Mouse (Mus musculus) erythroid progenitor cell, adult 5-6 weeks (primary cell): ENCODE results near the gene Lef1. TPM values are rescaled to one million over a fixed set of nuclear protein-coding genes. Genes with fewer than 3 reads are reported as not detected.

Source experiments
- ATAC-seq: replicated peaks from 2 replicates; pipeline ENCODE4 v1.8.0; 2016; ENCODE audit warnings: moderate number of reproducible peaks, mild to moderate bottlenecking, moderate TSS enrichment, inconsistent platforms; ENCODE audit not compliant: poor library complexity, low FRiP score, severe bottlenecking
- total RNA-seq, 2 experiments: library from RNA; stranded (forward) in 1 of 2; stranded (reverse) in 1 of 2; fragments of 150-400 nt in 1 of 2; fragments of 186-747, 209-891 nt in 1 of 2; gene quantifications; 2 replicates each; pipeline versions ENCODE4 v1.2.3 to v1.2.4; 2015 to 2017; ENCODE audit warnings: low replicate concordance in 2 of 2

Gene Lef1
- total RNA-seq, 2 experiments from 2014 or later = 9.2 to 14.1 TPM

GRCm38 (mm10) chr3:131137119-131137781 lies 27.0 kb downstream of the Lef1 start:
- no peak for ATAC-seq

DNA sequence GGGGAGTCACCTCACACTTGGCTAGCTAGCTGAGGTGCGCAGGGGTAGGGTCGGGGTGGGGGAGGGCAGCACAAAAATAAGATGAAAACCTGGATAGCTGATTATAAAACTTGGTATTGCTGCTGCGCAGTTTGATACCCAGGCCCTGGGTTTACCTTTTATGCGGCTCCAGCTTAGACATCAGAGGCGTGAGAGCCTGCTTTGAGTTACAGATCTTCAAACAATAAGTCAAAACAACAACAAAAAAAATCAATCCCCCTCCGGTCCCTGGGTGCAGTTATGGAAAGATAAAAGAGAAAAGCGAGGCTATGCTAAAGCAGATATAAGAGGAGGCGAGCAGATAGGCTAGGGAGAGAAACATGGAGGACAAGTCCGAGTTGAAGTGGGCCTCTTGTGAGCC lies 28.0 kb downstream of the Lef1 start:
- ATAC-seq = no peak

DNA sequence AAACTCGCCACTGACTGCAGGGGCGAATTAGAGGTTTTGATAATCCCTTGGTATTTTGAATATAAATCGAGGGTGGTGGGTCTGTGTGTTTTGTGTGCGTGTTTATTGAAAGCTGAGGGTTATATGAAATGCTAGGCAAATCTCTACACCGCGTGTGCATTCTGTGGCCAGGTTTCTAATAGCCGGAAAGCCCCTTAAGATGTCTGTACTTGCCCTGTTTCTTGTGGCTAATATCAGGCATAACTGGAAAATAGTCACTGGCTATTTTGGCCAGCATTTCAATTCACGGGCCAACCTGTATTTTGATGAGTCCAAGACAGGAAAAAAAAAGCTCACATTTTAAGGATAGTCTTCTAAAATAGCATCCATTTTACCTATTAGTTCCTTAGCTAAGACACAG lies 28.5 kb downstream of the Lef1 start:
- ATAC-seq = no peak

GRCm38 (mm10) chr3:131139345-131140090 lies 29.2 kb downstream of the Lef1 start:
- ATAC-seq = no peak

DNA sequence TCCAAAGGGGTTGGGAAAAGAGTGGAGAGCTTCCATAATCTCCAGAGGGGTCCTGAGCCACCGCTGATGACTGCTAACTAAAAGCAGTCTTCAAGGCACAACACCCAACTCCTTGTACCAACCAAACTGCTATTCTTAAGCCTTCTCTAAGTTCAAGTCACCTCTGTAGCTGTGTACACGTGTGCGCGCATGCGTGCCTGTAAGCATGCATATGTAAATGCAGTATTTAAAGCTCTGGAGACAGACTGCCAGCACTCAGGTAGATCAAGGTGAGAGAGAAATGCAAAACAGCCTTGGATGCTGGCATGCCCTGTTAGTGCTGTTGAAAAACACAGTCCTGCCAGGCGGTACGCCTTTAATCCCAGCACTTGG lies 29.8 kb downstream of the Lef1 start:
- no peak for ATAC-seq

- ATAC-seq = no peak
Measured at GRCm38 (mm10) chr3:131141546-131141945, 31.3 kb downstream of the Lef1 start.

- ATAC-seq = no peak
Measured at GRCm38 (mm10) chr3:131144250-131144649, 34.0 kb downstream of the Lef1 start.

DNA sequence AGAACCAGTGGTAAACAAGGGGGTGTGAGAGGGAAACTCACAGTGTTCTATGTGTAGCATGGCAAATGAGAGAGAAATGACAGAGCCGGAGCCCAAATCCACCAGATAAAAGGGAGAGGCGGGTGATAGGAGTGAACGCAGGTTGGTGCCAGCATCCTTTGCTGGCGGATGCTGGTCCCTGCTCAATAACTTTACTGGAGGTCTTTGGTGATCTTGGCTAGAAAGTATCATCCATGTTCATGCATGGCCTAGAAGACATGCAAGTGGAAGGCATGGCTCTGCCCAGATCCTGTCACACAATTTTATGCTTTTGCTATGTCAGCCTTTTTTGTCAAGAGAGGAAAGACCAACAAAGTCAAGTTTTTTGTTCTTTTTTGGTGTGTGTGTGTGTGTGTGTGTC lies 42.6 kb downstream of the Lef1 start:
- ATAC-seq = no peak

- ATAC-seq = no peak
Measured at GRCm38 (mm10) chr3:131153896-131154295, 43.6 kb downstream of the Lef1 start.

- ATAC-seq = no peak
Measured at GRCm38 (mm10) chr3:131154576-131154975, 44.3 kb downstream of the Lef1 start.

- no peak for ATAC-seq
Measured at GRCm38 (mm10) chr3:131155066-131155465, 44.8 kb downstream of the Lef1 start.

- no peak for ATAC-seq
Measured at GRCm38 (mm10) chr3:131155657-131156056, 45.4 kb downstream of the Lef1 start.

- no peak for ATAC-seq
Measured at GRCm38 (mm10) chr3:131156377-131156776, 46.1 kb downstream of the Lef1 start.

- ATAC-seq = no peak
Measured at GRCm38 (mm10) chr3:131157471-131157870, 47.2 kb downstream of the Lef1 start.

DNA sequence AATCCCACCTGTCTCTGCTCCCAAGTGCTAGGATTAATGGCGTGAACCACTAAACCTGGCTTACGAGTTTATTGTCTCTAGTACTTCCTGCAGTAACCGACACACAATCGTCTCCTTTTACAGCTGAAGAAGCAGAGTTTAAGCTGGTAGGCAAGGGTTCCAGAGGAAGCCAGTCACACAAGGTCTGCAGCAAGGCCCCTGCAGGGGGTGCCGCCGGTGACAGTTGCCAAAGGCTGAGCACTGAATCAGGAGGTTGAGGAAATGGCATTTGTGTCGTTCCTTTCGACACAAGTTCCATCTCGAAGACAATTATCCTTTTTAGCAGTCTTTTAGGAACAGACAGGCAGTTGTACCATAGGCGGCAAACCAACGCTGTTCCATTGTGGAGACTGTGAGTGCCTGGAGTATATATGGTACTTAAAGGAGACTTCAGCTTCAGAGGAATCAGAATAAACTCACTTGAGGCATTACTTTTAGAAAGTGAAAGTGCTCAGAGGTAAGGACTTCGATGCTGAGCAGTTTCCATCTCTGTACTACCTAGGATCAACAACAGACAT lies 49.0 kb downstream of the Lef1 start:
- ATAC-seq = no peak

DNA sequence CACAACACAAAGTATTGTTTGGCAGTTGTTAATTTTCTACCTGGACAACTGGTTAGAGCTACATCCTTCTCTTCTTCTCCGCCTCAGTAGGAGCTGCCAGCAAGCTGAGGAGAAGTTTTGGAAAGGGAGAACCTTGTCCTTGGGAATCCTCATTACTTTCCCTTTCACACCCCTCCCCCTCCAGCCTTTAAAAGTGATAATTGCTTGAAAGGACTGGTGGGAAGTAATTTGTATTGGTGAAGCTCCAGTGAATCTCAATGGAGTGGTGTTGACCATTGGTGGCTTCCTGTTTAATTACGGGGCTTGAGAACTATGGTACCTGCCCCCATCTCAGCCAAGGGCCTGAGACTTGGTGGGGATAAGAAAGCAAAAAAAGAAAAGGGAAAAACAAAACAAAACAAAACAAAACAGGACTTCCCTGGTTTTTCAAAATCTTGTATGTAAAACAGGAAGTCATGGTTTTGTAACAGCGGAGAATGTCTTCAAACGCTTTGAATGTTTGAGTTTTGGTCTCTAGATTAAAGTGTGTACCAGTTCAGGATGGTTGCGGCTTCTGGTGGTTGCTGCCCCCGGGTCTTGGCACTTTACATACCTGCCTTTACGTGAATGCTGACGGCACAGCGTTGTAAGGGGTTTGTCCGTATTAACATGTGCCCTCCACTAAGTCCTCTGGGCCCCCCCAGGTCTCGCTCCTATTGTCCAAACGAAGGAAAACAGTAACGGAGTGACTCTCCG lies 49.8 kb downstream of the Lef1 start:
- ATAC-seq = no peak

DNA sequence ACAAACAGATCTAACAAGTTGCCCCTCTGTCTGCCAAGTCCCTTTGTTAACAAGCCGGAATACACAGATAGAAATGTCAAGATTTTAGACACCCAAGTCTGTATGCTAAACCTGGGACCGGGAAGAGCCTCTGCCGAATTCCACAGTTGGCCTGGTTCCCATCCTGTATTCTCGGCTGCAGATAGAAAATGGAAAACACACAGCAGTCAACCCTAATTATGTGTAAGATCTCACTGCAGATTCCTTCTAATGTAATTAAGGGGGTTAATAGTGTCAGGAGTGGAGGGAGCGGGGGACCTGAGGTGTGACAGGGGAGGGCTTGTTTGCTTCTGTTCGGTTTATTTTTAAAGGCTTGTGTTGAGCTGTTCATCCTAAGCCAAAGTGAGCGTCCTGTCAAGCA lies 50.6 kb downstream of the Lef1 start:
- no peak for ATAC-seq

- ATAC-seq = no peak
Measured at GRCm38 (mm10) chr3:131167731-131168130, 57.5 kb downstream of the Lef1 start.

GRCm38 (mm10) chr3:131169161-131169560 lies 58.9 kb downstream of the Lef1 start:
- ATAC-seq = no peak

- no peak for ATAC-seq
Measured at GRCm38 (mm10) chr3:131170099-131170643, 59.9 kb downstream of the Lef1 start.
